Mouse (Mus musculus) spleen, postnatal 14 days (tissue): ENCODE results near the gene Gon4l.
"Not testable (repeated sequence)": the region's sequence is repeated elsewhere in the genome, so short reads cannot be mapped to it uniquely, and the experiment has no call there.

Source experiments
- DNase-seq, 2 experiments: peaks; one replicate each; pipeline ENCODE4 v3.0.0; 2021 to 2022; ENCODE audit warnings: low spot score in 2 of 2

Gon4l gene

GRCm38 (mm10) chr3:88834951-88835491 lies at the start of gene Gon4l:
Gene Gon4l (plus strand): TSS chr3:88835231.
- not testable (repeated sequence) for DNase-seq

- DNase-seq: not testable (repeated sequence)
Observed at GRCm38 (mm10) chr3:88786323-88786722, 48.7 kb upstream of the Gon4l start.

- not testable (repeated sequence) for DNase-seq
Observed at GRCm38 (mm10) chr3:88786805-88787204, 48.2 kb upstream of the Gon4l start.

GRCm38 (mm10) chr3:88788033-88788432 lies 47.0 kb upstream of the Gon4l start:
- DNase-seq: not testable (repeated sequence)

- DNase-seq: not testable (repeated sequence)
Observed at GRCm38 (mm10) chr3:88797507-88797906, 37.5 kb upstream of the Gon4l start.

- DNase-seq: no peak
Observed at GRCm38 (mm10) chr3:88803910-88804540, 31.0 kb upstream of the Gon4l start.

- no peak for DNase-seq
Observed at GRCm38 (mm10) chr3:88825710-88826109, 9.3 kb upstream of the Gon4l start.

- no peak for DNase-seq
Observed at GRCm38 (mm10) chr3:88827231-88827630, 7.8 kb upstream of the Gon4l start.

GRCm38 (mm10) chr3:88831177-88832121 lies 3.6 kb upstream of the Gon4l start:
- DNase-seq: not testable (repeated sequence)

- DNase-seq: peak; percentile 9 to 13
Observed at GRCm38 (mm10) chr3:88832388-88832787, 2.6 kb upstream of the Gon4l start.

- DNase-seq: no peak
Observed at GRCm38 (mm10) chr3:88849172-88849571, 14.1 kb downstream of the Gon4l start.

GRCm38 (mm10) chr3:88855837-88856236 lies 20.8 kb downstream of the Gon4l start:
- DNase-seq: no peak

GRCm38 (mm10) chr3:88862129-88862528 lies 27.1 kb downstream of the Gon4l start:
- no peak for DNase-seq

- DNase-seq: not testable (repeated sequence)
Observed at GRCm38 (mm10) chr3:88866735-88867134, 31.7 kb downstream of the Gon4l start.

GRCm38 (mm10) chr3:88867177-88867576 lies 32.1 kb downstream of the Gon4l start:
- not testable (repeated sequence) for DNase-seq

- DNase-seq: not testable (repeated sequence)
Observed at GRCm38 (mm10) chr3:88868449-88868848, 33.4 kb downstream of the Gon4l start.

- not testable (repeated sequence) for DNase-seq
Observed at GRCm38 (mm10) chr3:88882536-88882935, 47.5 kb downstream of the Gon4l start.

GRCm38 (mm10) chr3:88893011-88893410 lies 58.0 kb downstream of the Gon4l start:
- DNase-seq: not testable (repeated sequence)

GRCm38 (mm10) chr3:88904803-88905202 lies 69.8 kb downstream of the Gon4l start:
- no peak for DNase-seq

GRCm38 (mm10) chr3:88905209-88905608 lies 70.2 kb downstream of the Gon4l start:
- no peak for DNase-seq

GRCm38 (mm10) chr3:88905741-88906140 lies 70.7 kb downstream of the Gon4l start:
- no peak for DNase-seq

GRCm38 (mm10) chr3:88906393-88907159 lies 71.5 kb downstream of the Gon4l start:
- no peak for DNase-seq
